Comparison of ENCODE assay signal across 25 mouse cellular contexts in the genomic region with DNA sequence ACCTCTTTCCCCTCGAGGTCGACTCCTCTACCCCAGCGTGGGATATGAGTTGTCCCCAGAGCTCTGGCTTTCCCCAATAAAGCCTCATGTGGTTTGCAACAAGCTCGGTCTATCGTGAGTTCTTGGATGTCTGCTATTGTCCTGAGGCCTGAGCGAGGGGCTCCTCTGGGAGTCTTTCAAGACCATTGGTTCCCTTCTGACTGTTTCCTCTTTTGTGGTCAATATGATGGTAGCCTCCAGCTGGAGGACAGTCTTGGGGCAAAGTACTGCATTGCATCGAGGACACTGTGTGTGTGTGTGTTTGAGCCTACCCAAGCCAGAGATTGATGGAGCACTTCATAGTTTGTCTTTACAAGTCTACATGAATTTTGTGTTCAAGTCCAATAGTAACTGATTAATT.
"Had no signal": no experiment of that assay in that cellular context is flagged by ENCODE, and none has a peak within 500 bp of the region (broad histone marks: within the 10 kb centered on the region; RNA-seq: fewer than 3 reads in every experiment).

No protein-coding gene starts in this region.

- ATAC-seq: liver, embryonic 12.5 days had no signal

- H3K27me3 ChIP-seq: limb, embryonic 13.5 days; liver, embryonic 12.5 days; liver, embryonic 15.5 days; lung, embryonic 15.5 days; megakaryocyte, embryonic 14.5 days; midbrain, embryonic 15.5 days; neural tube, embryonic 12.5 days; neural tube, embryonic 15.5 days; stomach, embryonic 15.5 days had no signal

- H3K9ac ChIP-seq: limb, embryonic 13.5 days; liver, embryonic 12.5 days; liver, embryonic 15.5 days; lung, embryonic 15.5 days; midbrain, embryonic 15.5 days; neural tube, embryonic 12.5 days; neural tube, embryonic 15.5 days; stomach, embryonic 15.5 days had no signal

- H3K4me1 ChIP-seq: limb, embryonic 10.5 days; limb, embryonic 13.5 days; liver, embryonic 12.5 days; liver, embryonic 15.5 days; lung, embryonic 15.5 days; midbrain, embryonic 10.5 days; midbrain, embryonic 15.5 days; neural tube, embryonic 12.5 days; neural tube, embryonic 15.5 days; stomach, embryonic 15.5 days had no signal

- H3K4me3 ChIP-seq: layer of hippocampus, adult 2 months; limb, embryonic 10.5 days; limb, embryonic 13.5 days; liver, embryonic 12.5 days; liver, embryonic 15.5 days; lung, embryonic 15.5 days; megakaryocyte, embryonic 14.5 days; midbrain, embryonic 10.5 days; midbrain, embryonic 15.5 days; neural tube, embryonic 12.5 days; neural tube, embryonic 15.5 days; stomach, embryonic 15.5 days had no signal

- H3K36me3 ChIP-seq: limb, embryonic 10.5 days; limb, embryonic 13.5 days; liver, embryonic 12.5 days; liver, embryonic 15.5 days; lung, embryonic 15.5 days; midbrain, embryonic 10.5 days; midbrain, embryonic 15.5 days; neural tube, embryonic 12.5 days; neural tube, embryonic 15.5 days; stomach, embryonic 15.5 days had no signal

- H3K4me2 ChIP-seq: limb, embryonic 13.5 days; liver, embryonic 12.5 days; liver, embryonic 15.5 days; lung, embryonic 15.5 days; midbrain, embryonic 15.5 days; neural tube, embryonic 12.5 days; neural tube, embryonic 15.5 days; stomach, embryonic 15.5 days had no signal

- DNase-seq: kidney, adult 11 months; kidney, adult 9 months; kidney, postnatal 25 days; layer of hippocampus, adult 9-11 months; liver; lung, adult 18-20 months; lung, postnatal 10 days; lung, postnatal 36 days; right cerebral cortex, adult 18-20 months; right cerebral cortex, postnatal 14 days; right cerebral cortex, postnatal 4 days; thymus, postnatal 4 days had no signal

- H3K27ac ChIP-seq: kidney, postnatal 0 days; layer of hippocampus, adult 2 months; limb, embryonic 10.5 days; limb, embryonic 13.5 days; liver, embryonic 12.5 days; liver, embryonic 15.5 days; lung, embryonic 15.5 days; midbrain, embryonic 10.5 days; midbrain, embryonic 15.5 days; neural tube, embryonic 12.5 days; neural tube, embryonic 15.5 days; stomach, embryonic 15.5 days had no signal

- H3K9me3 ChIP-seq: limb, embryonic 10.5 days; limb, embryonic 13.5 days; liver, embryonic 12.5 days; liver, embryonic 15.5 days; lung, embryonic 15.5 days; midbrain, embryonic 10.5 days; midbrain, embryonic 15.5 days; neural tube, embryonic 12.5 days; neural tube, embryonic 15.5 days; stomach, embryonic 15.5 days had no signal
